Mouse (Mus musculus): ENCODE measurements around the gene Myb. TPM values are rescaled to one million over a fixed set of nuclear protein-coding genes. Genes with fewer than 3 reads are reported as not detected.
A peak's percentile ranks its signal among the peaks of the same experiment; 100 is the strongest.

The Myb gene
- total and polyA plus RNA-seq, 3 experiments, result 11.1 to 24.0 (median 19.1) TPM

DNA sequence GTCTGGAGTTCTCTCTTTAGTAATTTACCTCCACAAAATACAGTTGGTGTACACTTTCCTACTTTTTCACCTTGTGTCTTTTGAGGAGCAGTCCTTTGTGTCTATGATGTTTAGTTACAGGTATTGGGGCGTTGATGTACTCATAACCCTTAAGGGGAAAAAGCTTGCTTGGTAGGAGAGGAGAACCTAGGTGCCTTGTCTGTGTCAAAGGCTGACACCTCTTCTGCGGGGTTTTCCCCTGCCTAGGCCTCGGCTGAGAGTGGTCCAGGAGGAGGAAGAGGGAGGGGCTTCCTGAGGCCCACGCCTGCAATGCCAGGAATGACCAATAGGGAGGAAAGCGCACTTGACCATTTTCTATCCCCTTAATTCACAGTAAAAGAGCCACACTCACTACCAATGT lies 17.9 kb upstream of the Myb start:
- H3K4me2 ChIP-seq (ENCODE audit: insufficient read depth, low read depth, poor library complexity, severe bottlenecking), result peak overlapping the region; percentile 73
- peak overlapping the region; percentile 78 for H3K27ac ChIP-seq (ENCODE audit: insufficient read depth, low read depth)
- TF ChIP-seq MAX (IDR thresholded peaks at IDR 0.05; ENCODE audit: low read length), result no peak; the same call in none of the 2 replicates
- no peak for TF ChIP-seq PAX5 (IDR thresholded peaks at IDR 0.05; ENCODE audit: low read length)
- TF ChIP-seq NRF1 (IDR thresholded peaks at IDR 0.05; ENCODE audit: low read depth, low read length), result no peak
- TF ChIP-seq USF1 (IDR thresholded peaks at IDR 0.05; ENCODE audit: low read depth, low read length), result no peak
- no peak for TF ChIP-seq USF2 (conservative IDR thresholded peaks at IDR 0.05; ENCODE audit: low read depth, low read length)
- TF ChIP-seq JUND (conservative IDR thresholded peaks at IDR 0.05; ENCODE audit: low read depth, low read length), result no peak
- TF ChIP-seq CTCF (conservative IDR thresholded peaks at IDR 0.05 in 1 of 2, IDR thresholded peaks at IDR 0.05 in 1 of 2; ENCODE audit: low read depth in 2 of 2, low read length in 2 of 2), result peak; percentile 64 to 73
- 0 out of 2 replicates have a peak, but pooled peaks have one; percentile 52 for TF ChIP-seq IRF4 (IDR thresholded peaks at IDR 0.05; ENCODE audit: low read depth, low read length)
- peak; percentile 31; the same call in 1 of the 2 replicates for TF ChIP-seq MEF2A (IDR thresholded peaks at IDR 0.05; ENCODE audit: borderline replicate concordance, low read depth, low read length)
- no peak for TF ChIP-seq EP300 (IDR thresholded peaks at IDR 0.05; ENCODE audit: low read length)
- peak; percentile 49; the same call in 1 of the 2 replicates for TF ChIP-seq HCFC1 (IDR thresholded peaks at IDR 0.05; ENCODE audit: low read depth, low read length)
- TF ChIP-seq JUN (IDR thresholded peaks at IDR 0.05; ENCODE audit: insufficient read depth, low read depth, low read length), result no peak; the same call in 1 of the 2 replicates
- no peak for TF ChIP-seq UBTF (IDR thresholded peaks at IDR 0.05; ENCODE audit: low read depth, low read length)
- no peak; the same call in 1 of the 2 replicates for TF ChIP-seq MXI1 (IDR thresholded peaks at IDR 0.05; ENCODE audit: low read depth, low read length)
- TF ChIP-seq ZKSCAN1 (IDR thresholded peaks at IDR 0.05; ENCODE audit: borderline replicate concordance, low read depth, low read length), result no peak
- no peak for TF ChIP-seq ZNF384 (IDR thresholded peaks at IDR 0.05; ENCODE audit: low read depth, low read length)
- TF ChIP-seq RAD21 (IDR thresholded peaks at IDR 0.05; ENCODE audit: low read depth, low read length), result peak; percentile 45
- peak; percentile 76 for TF ChIP-seq ELF1 (IDR thresholded peaks at IDR 0.05; ENCODE audit: low read depth, low read length)
- TF ChIP-seq ZMIZ1 (IDR thresholded peaks at IDR 0.05; ENCODE audit: low read depth, low read length), result no peak
- no peak for TF ChIP-seq GABPA (IDR thresholded peaks at IDR 0.05; ENCODE audit: insufficient replicate concordance, low read depth, low read length)
- TF ChIP-seq KAT2A (IDR thresholded peaks at IDR 0.05; ENCODE audit: insufficient replicate concordance, low read length), result no peak
- peak; percentile 58; the same call in 1 of the 2 replicates for TF ChIP-seq SIN3A (IDR thresholded peaks at IDR 0.05; ENCODE audit: low read length)
- TF ChIP-seq BHLHE40 (IDR thresholded peaks at IDR 0.05; ENCODE audit: low read depth, low read length), result 0 out of 2 replicates have a peak, but pooled peaks have one; percentile 29
- no peak for TF ChIP-seq RCOR1 (conservative IDR thresholded peaks at IDR 0.05; ENCODE audit: low read depth, low read length)
- peak; percentile 35; the same call in 1 of the 2 replicates for TF ChIP-seq MAZ (IDR thresholded peaks at IDR 0.05; ENCODE audit: low read depth, low read length)
- peak; percentile 71 for TF ChIP-seq TCF12 (IDR thresholded peaks at IDR 0.05; ENCODE audit: low read depth, low read length)
- no peak for TF ChIP-seq CHD1 (IDR thresholded peaks at IDR 0.05; ENCODE audit: low read depth, low read length)
- TF ChIP-seq POLR2A (IDR thresholded peaks at IDR 0.05; ENCODE audit: low read depth, low read length), result peak; percentile 67
- peak; percentile 49 for TF ChIP-seq SMC3 (IDR thresholded peaks at IDR 0.05; ENCODE audit: low read depth, low read length)
- TF ChIP-seq TBP (conservative IDR thresholded peaks at IDR 0.05; ENCODE audit: low read depth, low read length), result peak; percentile 54; the same call in 1 of the 2 replicates
- 0 out of 2 replicates have a peak, but pooled peaks have one; percentile 29 for TF ChIP-seq ETS1 (conservative IDR thresholded peaks at IDR 0.05; ENCODE audit: low read depth, low read length)
- TF ChIP-seq ZC3H11A (IDR thresholded peaks at IDR 0.05; ENCODE audit: low read depth, low read length), result no peak
- TF ChIP-seq MYC (IDR thresholded peaks at IDR 0.05; ENCODE audit: low read depth, low read length), result 0 out of 2 replicates have a peak, but pooled peaks have one; percentile 52
- TF ChIP-seq MAFK (IDR thresholded peaks at IDR 0.05; ENCODE audit: insufficient replicate concordance, low read length), result no peak
- peak; percentile 62; the same call in 1 of the 2 replicates for TF ChIP-seq NELFE (IDR thresholded peaks at IDR 0.05; ENCODE audit: low read depth, low read length)
- TF ChIP-seq E2F4 (IDR thresholded peaks at IDR 0.05; ENCODE audit: insufficient replicate concordance, low read depth, low read length), result no peak
- peak; percentile 69; the same call in 1 of the 2 replicates for TF ChIP-seq POLR2AphosphoS2 (IDR thresholded peaks at IDR 0.05; ENCODE audit: low read depth, low read length)
- no peak for TF ChIP-seq CHD2 (IDR thresholded peaks at IDR 0.05; ENCODE audit: low read length)
- in situ Hi-C loops (cut with MboI; ENCODE audit: low pct_ligation_motif_present, low pct_unique_long_range_greater_than_20kb, low sequenced_read_pairs), result loop anchor here (25.0 kb wide), 1 partner anchor 109 kb away; the partner anchor contains the start of gene Hbs1l
- H3K9ac ChIP-seq (ENCODE audit: insufficient read depth, low read depth), result peak overlapping the region; percentile 18; the same call in 1 of the 2 replicates
- no peaks in the 10 kb centered on the region for H3K27me3 ChIP-seq (replicated peaks)
- peak overlapping the region in 2 of 3 experiments; percentile 36 to 55 for H3K4me3 ChIP-seq (replicated peaks in 1 of 3; ENCODE audit: low read depth in 2 of 3, low read length in 2 of 3, poor library complexity in 1 of 3)
- peaks cover 10 to 40% of the 10 kb centered on the region in 2 experiments for H3K4me1 ChIP-seq (ENCODE audit: control insufficient read depth in 1 of 2, insufficient read depth in 2 of 2)
- H3K79me2 ChIP-seq (replicated peaks; ENCODE audit: control insufficient read depth, extremely low read depth, insufficient read depth, poor library complexity, severe bottlenecking), result no peaks in the 10 kb centered on the region
- no peaks in the 10 kb centered on the region for H3K9me3 ChIP-seq (replicated peaks; ENCODE audit: low read length)
- no peaks in the 10 kb centered on the region for H3K36me3 ChIP-seq (replicated peaks in 1 of 2; ENCODE audit: control insufficient read depth in 1 of 2, insufficient read depth in 1 of 2, low read length in 1 of 2)
- dilution Hi-C loops (cut with MboI; ENCODE audit: extremely low pct_ligation_motif_present, extremely low pct_unique_long_range_greater_than_20kb, low sequenced_read_pairs), result no loop called here
- DNase-seq (ENCODE audit: extremely low read depth), result peak; percentile 90
